Mouse (Mus musculus) brown adipose tissue, adult 24 weeks (tissue): ENCODE measurements around the gene Itih3. TPM values are rescaled to one million over a fixed set of nuclear protein-coding genes. Genes with fewer than 3 reads are reported as not detected.

Experiments used
- polyA plus RNA-seq: library from polyadenylated mRNA; stranded (reverse); fragments of >200 nt; gene quantifications from 2 replicates; pipeline ENCODE4 v1.2.4, GENCODE M21; 2012; ENCODE audit not compliant: missing spikeins, insufficient read depth, insufficient read length

Gene Itih3
- polyA plus RNA-seq, 1 experiment: 0.55 TPM

Other genes starting within 250 kb of the Itih3 start
- gene Sfmbt1, start 208.9 kb downstream of the Itih3 start, polyA plus RNA-seq: 8.2 and 8.3 TPM in 2 replicates
- gene Tmem110, start 98.2 kb downstream of the Itih3 start, polyA plus RNA-seq: 37.1 and 40.5 TPM in 2 replicates
- gene Mustn1, start 44.6 kb downstream of the Itih3 start, polyA plus RNA-seq: 6.8 and 12.9 TPM in 2 replicates
- gene Itih4, start 37.3 kb downstream of the Itih3 start, polyA plus RNA-seq: 0.96 and 1.3 TPM in 2 replicates
- 0.55 TPM in 1 of 2 replicates, not detected in the other for gene Itih1, start 19.5 kb upstream of the Itih3 start, polyA plus RNA-seq
- gene Nek4, start 27.6 kb upstream of the Itih3 start, polyA plus RNA-seq: 4.9 and 5.0 TPM in 2 replicates
- gene Glt8d1, start 77.6 kb upstream of the Itih3 start, polyA plus RNA-seq: 12.4 and 13.8 TPM in 2 replicates
- gene Spcs1, start 77.9 kb upstream of the Itih3 start, polyA plus RNA-seq: 153 and 202 TPM in 2 replicates
- gene Pbrm1, start 95.4 kb upstream of the Itih3 start, polyA plus RNA-seq: 12.9 and 19.0 TPM in 2 replicates
- gene Gnl3, start 95.4 kb upstream of the Itih3 start, polyA plus RNA-seq: 25.5 and 43.9 TPM in 2 replicates
- gene Smim4, start 205.2 kb upstream of the Itih3 start, polyA plus RNA-seq: 119 and 175 TPM in 2 replicates
- gene Nt5dc2, start 207.3 kb upstream of the Itih3 start, polyA plus RNA-seq: 2.5 and 4.0 TPM in 2 replicates
- gene Stab1, start 244.9 kb upstream of the Itih3 start, polyA plus RNA-seq: 25.2 and 28.0 TPM in 2 replicates